Mouse (Mus musculus): ENCODE measurements at regions not wholly inside any gene's neighbourhood (a gene's known extent, or its start where the extent isn't known, plus 50 kb on each side); places are given as distances from the start of the nearest gene placed in this dataset.

- Histone ChIP-seq H3K27ac (no peak overlapping the region), H3K36me3 (ENCODE audit: inconsistent target) (no peaks in the 10 kb centered on the region), H3K79me2 (ENCODE audit: inconsistent target) (no peaks in the 10 kb centered on the region), H3K4me3 (ENCODE audit: inconsistent target) (no peak overlapping the region)
- 92% methylated on average over 4 of the region's 4 CpGs for WGBS (ENCODE audit: missing documents)
Observed at GRCm38 (mm10) chr4:56608701-56609100, 131.2 kb upstream of the Gm26657 start.

- no peak overlapping the region for H3K27ac ChIP-seq
- no peaks in the 10 kb centered on the region for H3K36me3 ChIP-seq (ENCODE audit: inconsistent target)
- 92% methylated on average over 2 of the region's 2 CpGs for WGBS (ENCODE audit: missing documents)
- no peaks in the 10 kb centered on the region for H3K79me2 ChIP-seq (ENCODE audit: inconsistent target)
- no peak overlapping the region for H3K4me3 ChIP-seq (ENCODE audit: inconsistent target)
Observed at GRCm38 (mm10) chr4:56598398-56598797, 141.5 kb upstream of the Gm26657 start.

- Histone ChIP-seq H3K4me3 (ENCODE audit: inconsistent target) (no peak overlapping the region), H3K36me3 (ENCODE audit: inconsistent target) (no peaks in the 10 kb centered on the region), H3K79me2 (ENCODE audit: inconsistent target) (no peaks in the 10 kb centered on the region), H3K27ac (no peak overlapping the region)
Observed at GRCm38 (mm10) chr4:56597931-56598330, 141.9 kb upstream of the Gm26657 start.

- WGBS (ENCODE audit: missing documents), result 90% methylated on average over 3 of the region's 3 CpGs
- no peaks in the 10 kb centered on the region for H3K36me3 ChIP-seq (ENCODE audit: inconsistent target)
- H3K79me2 ChIP-seq (ENCODE audit: inconsistent target), result no peaks in the 10 kb centered on the region
- H3K4me3 ChIP-seq (ENCODE audit: inconsistent target), result no peak overlapping the region
- no peak overlapping the region for H3K27ac ChIP-seq
Observed at GRCm38 (mm10) chr4:56582405-56582804, 157.5 kb upstream of the Gm26657 start.

GRCm38 (mm10) chr4:56576837-56577548 lies 162.9 kb upstream of the Gm26657 start:
- Histone ChIP-seq H3K79me2 (ENCODE audit: inconsistent target) (no peaks in the 10 kb centered on the region), H3K4me3 (ENCODE audit: inconsistent target) (no peak overlapping the region), H3K27ac (no peak overlapping the region), H3K36me3 (ENCODE audit: inconsistent target) (no peaks in the 10 kb centered on the region)
- WGBS (ENCODE audit: missing documents), result 95% methylated on average over 14 of the region's 15 CpGs

- no peaks in the 10 kb centered on the region for H3K79me2 ChIP-seq (ENCODE audit: inconsistent target)
- H3K27ac ChIP-seq, result no peak overlapping the region
- H3K4me3 ChIP-seq (ENCODE audit: inconsistent target), result no peak overlapping the region
- no peaks in the 10 kb centered on the region for H3K36me3 ChIP-seq (ENCODE audit: inconsistent target)
Observed at GRCm38 (mm10) chr4:56552126-56552525, 187.7 kb upstream of the Gm26657 start.

- no peaks in the 10 kb centered on the region for H3K79me2 ChIP-seq (ENCODE audit: inconsistent target)
- no peak overlapping the region for H3K27ac ChIP-seq
- no peaks in the 10 kb centered on the region for H3K36me3 ChIP-seq (ENCODE audit: inconsistent target)
- no peak overlapping the region for H3K4me3 ChIP-seq (ENCODE audit: inconsistent target)
- WGBS (ENCODE audit: missing documents), result 90% methylated on average over 9 of the region's 9 CpGs
Observed at GRCm38 (mm10) chr4:56533344-56533985, 206.4 kb upstream of the Gm26657 start.

- Histone ChIP-seq H3K36me3 (ENCODE audit: inconsistent target) (no peaks in the 10 kb centered on the region), H3K27ac (no peak overlapping the region), H3K4me3 (ENCODE audit: inconsistent target) (no peak overlapping the region), H3K79me2 (ENCODE audit: inconsistent target) (no peaks in the 10 kb centered on the region)
- WGBS (ENCODE audit: missing documents), result 91% methylated on average over 9 of the region's 9 CpGs
Observed at GRCm38 (mm10) chr4:56532921-56533320, 206.9 kb upstream of the Gm26657 start.

- WGBS (ENCODE audit: missing documents), result 90% methylated on average over 2 of the region's 2 CpGs
- Histone ChIP-seq H3K36me3 (ENCODE audit: inconsistent target) (no peaks in the 10 kb centered on the region), H3K79me2 (ENCODE audit: inconsistent target) (no peaks in the 10 kb centered on the region), H3K27ac (no peak overlapping the region), H3K4me3 (ENCODE audit: inconsistent target) (no peak overlapping the region)
Observed at GRCm38 (mm10) chr4:56528571-56528970, 211.3 kb upstream of the Gm26657 start.

GRCm38 (mm10) chr4:56524430-56524985 lies 215.4 kb upstream of the Gm26657 start:
- Histone ChIP-seq H3K27ac (no peak overlapping the region), H3K36me3 (ENCODE audit: inconsistent target) (no peaks in the 10 kb centered on the region)
- 90% methylated on average over 6 of the region's 6 CpGs for WGBS (ENCODE audit: missing documents)

GRCm38 (mm10) chr4:56507770-56508169 lies 232.1 kb upstream of the Gm26657 start:
- WGBS (ENCODE audit: missing documents), result 70% methylated on average over 4 of the region's 4 CpGs
- H3K79me2 ChIP-seq (ENCODE audit: inconsistent target), result no peaks in the 10 kb centered on the region
- H3K27ac ChIP-seq, result no peak overlapping the region
- no peaks in the 10 kb centered on the region for H3K36me3 ChIP-seq (ENCODE audit: inconsistent target)
- no peak overlapping the region for H3K4me3 ChIP-seq (ENCODE audit: inconsistent target)

More at GRCm38 (mm10) chr4:56524430-56524985, 215.4 kb upstream of the Gm26657 start:
- Histone ChIP-seq H3K79me2 (ENCODE audit: inconsistent target) (no peaks in the 10 kb centered on the region), H3K4me3 (ENCODE audit: inconsistent target) (no peak overlapping the region)

GRCm38 (mm10) chr4:56506786-56507185 lies 233.1 kb upstream of the Gm26657 start:
- WGBS (ENCODE audit: missing documents), result 100% methylated on average over 1 of the region's 1 CpGs
- no peaks in the 10 kb centered on the region for H3K36me3 ChIP-seq (ENCODE audit: inconsistent target)
- no peak overlapping the region for H3K4me3 ChIP-seq (ENCODE audit: inconsistent target)
- H3K27ac ChIP-seq, result no peak overlapping the region
- H3K79me2 ChIP-seq (ENCODE audit: inconsistent target), result no peaks in the 10 kb centered on the region

GRCm38 (mm10) chr4:56506067-56506466 lies 233.8 kb upstream of the Gm26657 start:
- Histone ChIP-seq H3K4me3 (ENCODE audit: inconsistent target) (no peak overlapping the region), H3K36me3 (ENCODE audit: inconsistent target) (no peaks in the 10 kb centered on the region), H3K79me2 (ENCODE audit: inconsistent target) (no peaks in the 10 kb centered on the region), H3K27ac (no peak overlapping the region)
- WGBS (ENCODE audit: missing documents), result 57% methylated on average over 1 of the region's 1 CpGs

- no peaks in the 10 kb centered on the region for H3K36me3 ChIP-seq (ENCODE audit: inconsistent target)
- H3K79me2 ChIP-seq (ENCODE audit: inconsistent target), result no peaks in the 10 kb centered on the region
- 67% methylated on average over 15 of the region's 16 CpGs for WGBS (ENCODE audit: missing documents)
- no peak overlapping the region for H3K4me3 ChIP-seq (ENCODE audit: inconsistent target)
- no peak overlapping the region for H3K27ac ChIP-seq
Observed at GRCm38 (mm10) chr4:56492537-56493221, 247.2 kb upstream of the Gm26657 start.

GRCm38 (mm10) chr4:56489361-56489760 lies 250.5 kb upstream of the Gm26657 start:
- Histone ChIP-seq H3K36me3 (ENCODE audit: inconsistent target) (no peaks in the 10 kb centered on the region), H3K4me3 (ENCODE audit: inconsistent target) (no peak overlapping the region), H3K79me2 (ENCODE audit: inconsistent target) (no peaks in the 10 kb centered on the region), H3K27ac (no peak overlapping the region)
- WGBS (ENCODE audit: missing documents), result 96% methylated on average over 4 of the region's 4 CpGs

All from macrophage (primary cell).